Mouse (Mus musculus) embryonic fibroblast, embryonic 13.5 days (primary cell): ENCODE results near the gene Tmsb4x.

Experiments
- CTCF ChIP-seq: IDR thresholded peaks from 2 replicates; pipeline ENCODE4 v1.5.1; 2011; ENCODE audit warnings: mild to moderate bottlenecking, control low read depth, low read length, moderate library complexity, borderline replicate concordance; ENCODE audit not compliant: insufficient read depth
- POLR2A ChIP-seq: IDR thresholded peaks from 2 replicates; pipeline ENCODE4 v1.6.1; 2011; ENCODE audit warnings: low read depth, mild to moderate bottlenecking, control low read depth, low read length, moderate library complexity

GRCm38 (mm10) chrX:167166051-167166450 lies 43.1 kb downstream of the Tmsb4x start:
- TF ChIP-seq POLR2A = no peak
- no peak for TF ChIP-seq CTCF
